Mouse (Mus musculus): ENCODE measurements at regions not wholly inside any gene's neighbourhood (a gene's known extent, or its start where the extent isn't known, plus 50 kb on each side); places are given as distances from the start of the nearest gene placed in this dataset.

DNA sequence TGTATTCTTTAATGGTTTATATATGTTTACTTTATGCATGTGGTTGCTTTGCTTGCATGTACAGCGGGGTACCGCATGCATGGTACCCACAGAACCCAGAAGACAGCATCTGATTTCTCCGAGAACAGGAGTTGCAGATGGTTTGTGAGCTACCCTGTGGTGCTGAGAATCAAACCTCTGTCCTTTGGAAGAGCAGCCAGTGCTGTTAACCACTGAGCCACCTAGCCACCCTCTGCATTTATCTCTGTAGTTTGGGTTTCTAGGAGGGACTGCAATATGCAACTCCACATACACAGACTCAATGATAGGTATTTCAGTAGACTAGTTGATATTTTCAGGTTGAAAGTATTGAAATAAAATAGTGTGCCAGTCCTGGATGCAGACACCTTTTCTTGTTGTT is 134.4 kb downstream of the Tex36 start:
- whole genome bisulfite sequencing (ENCODE audit: insufficient replicate concordance): 80% methylated on average over 3 of the region's 3 CpGs
- H3K4me1 ChIP-seq: no peaks in the 10 kb centered on the region
- H3K9ac ChIP-seq: no peak overlapping the region
- no peaks in the 10 kb centered on the region for H3K36me3 ChIP-seq
- ATAC-seq: no peak
- H3K9me3 ChIP-seq (replicated peaks): peaks cover 7% of the 10 kb centered on the region; the same call in 1 of the 2 replicates
- 0 out of 2 replicates have a peak, but pooled peaks cover 5% of the 10 kb centered on the region for H3K27me3 ChIP-seq (replicated peaks)
- H3K4me3 ChIP-seq: no peak overlapping the region
- no peak overlapping the region for H3K4me2 ChIP-seq
- no peak overlapping the region for H3K27ac ChIP-seq

- WGBS (ENCODE audit: insufficient replicate concordance): 64% methylated on average over 7 of the region's 7 CpGs
- Histone ChIP-seq H3K27ac (no peak overlapping the region), H3K4me2 (no peak overlapping the region), H3K27me3 (replicated peaks) (no peaks in the 10 kb centered on the region), H3K9ac (no peak overlapping the region), H3K4me3 (no peak overlapping the region), H3K36me3 (no peaks in the 10 kb centered on the region), H3K4me1 (no peaks in the 10 kb centered on the region), H3K9me3 (replicated peaks) (peaks cover 7% of the 10 kb centered on the region; the same call in 1 of the 2 replicates)
- no peak for ATAC-seq
Measured at GRCm38 (mm10) chr7:133459306-133459705, 142.7 kb downstream of the Tex36 start.

GRCm38 (mm10) chr7:133457436-133458324 is 144.3 kb downstream of the Tex36 start:
- no peak overlapping the region for H3K9ac ChIP-seq
- no peaks in the 10 kb centered on the region for H3K27me3 ChIP-seq (replicated peaks)
- H3K36me3 ChIP-seq: no peaks in the 10 kb centered on the region
- H3K27ac ChIP-seq: no peak overlapping the region
- H3K4me3 ChIP-seq: no peak overlapping the region
- ATAC-seq: no peak
- no peaks in the 10 kb centered on the region for H3K9me3 ChIP-seq (replicated peaks)
- H3K4me2 ChIP-seq: no peak overlapping the region
- no peaks in the 10 kb centered on the region for H3K4me1 ChIP-seq
- 49% methylated on average over 16 of the region's 16 CpGs for WGBS (ENCODE audit: insufficient replicate concordance)

DNA sequence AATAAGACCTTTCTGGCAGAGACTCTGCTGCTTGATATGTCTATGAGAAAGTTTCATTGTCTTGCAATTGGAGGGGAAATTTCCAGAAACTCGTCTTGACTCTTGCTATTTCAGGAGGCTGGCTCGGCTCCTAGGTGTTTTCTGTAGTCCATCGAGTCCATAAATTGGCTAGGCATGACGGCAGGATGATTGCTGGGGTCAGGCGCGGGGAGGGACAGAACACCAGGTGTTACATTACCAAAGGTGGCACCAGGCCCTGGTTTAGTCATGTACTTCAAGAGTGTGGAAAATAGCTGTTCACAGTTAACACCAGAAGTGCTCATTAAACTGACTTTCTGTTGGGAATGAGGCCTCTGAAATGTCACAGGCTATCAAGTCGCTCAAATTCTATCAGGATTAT is 151.7 kb downstream of the Tex36 start:
- H3K27ac ChIP-seq: no peak overlapping the region
- ATAC-seq: no peak
- no peaks in the 10 kb centered on the region for H3K27me3 ChIP-seq (replicated peaks)
- no peak overlapping the region for H3K9ac ChIP-seq
- H3K36me3 ChIP-seq: no peaks in the 10 kb centered on the region
- H3K4me3 ChIP-seq: no peak overlapping the region
- no peaks in the 10 kb centered on the region for H3K9me3 ChIP-seq (replicated peaks)
- 77% methylated on average over 7 of the region's 7 CpGs for WGBS (ENCODE audit: insufficient replicate concordance)
- no peak overlapping the region for H3K4me2 ChIP-seq
- H3K4me1 ChIP-seq: no peaks in the 10 kb centered on the region

DNA sequence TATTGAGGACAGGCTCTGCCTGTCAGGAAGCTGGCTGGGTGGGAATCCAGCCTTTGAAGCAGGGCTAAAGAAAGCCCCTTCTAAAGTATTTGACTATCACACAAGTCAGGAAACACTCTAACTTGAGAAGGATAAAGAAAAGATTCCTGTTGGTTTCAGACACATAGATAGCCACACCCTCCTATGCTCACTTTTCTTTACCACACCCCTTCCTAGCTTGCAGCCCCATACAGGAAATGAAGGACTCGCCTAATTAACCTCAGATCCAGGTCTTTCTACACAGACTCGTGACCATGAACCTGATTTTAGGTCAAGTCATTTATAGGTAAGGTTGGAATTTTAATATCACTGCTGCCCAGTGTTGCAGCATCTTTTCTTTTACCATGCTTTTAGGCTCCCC is 154.9 kb downstream of the Tex36 start:
- Histone ChIP-seq H3K4me1 (no peaks in the 10 kb centered on the region), H3K9me3 (replicated peaks) (no peaks in the 10 kb centered on the region), H3K27me3 (replicated peaks) (no peaks in the 10 kb centered on the region), H3K4me2 (no peak overlapping the region), H3K4me3 (no peak overlapping the region), H3K36me3 (no peaks in the 10 kb centered on the region), H3K9ac (no peak overlapping the region), H3K27ac (no peak overlapping the region)
- WGBS (ENCODE audit: insufficient replicate concordance): 17% methylated on average over 2 of the region's 2 CpGs
- ATAC-seq: no peak

DNA sequence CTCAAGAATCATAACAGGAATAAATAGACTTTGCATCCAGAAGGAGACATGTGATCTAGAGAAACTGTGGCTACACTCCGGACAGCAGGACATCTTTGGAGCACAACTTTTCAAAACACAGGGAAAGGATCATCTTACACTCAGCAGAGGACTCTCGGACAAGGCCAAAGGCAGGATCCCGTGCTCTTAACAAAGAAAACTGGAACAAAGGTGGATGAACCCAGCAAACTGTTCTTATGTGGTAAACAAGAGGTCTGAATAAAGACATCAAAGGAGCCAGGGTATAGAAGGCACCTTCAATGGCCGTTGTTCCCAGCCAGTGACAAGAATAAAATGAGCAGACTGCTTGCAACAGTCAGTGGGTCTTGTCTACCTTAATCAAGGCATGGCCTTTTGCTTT is 160.3 kb downstream of the Tex36 start:
- H3K4me1 ChIP-seq: no peaks in the 10 kb centered on the region
- no peak overlapping the region for H3K27ac ChIP-seq
- WGBS (ENCODE audit: insufficient replicate concordance): 52% methylated on average over 4 of the region's 4 CpGs
- H3K4me2 ChIP-seq: no peak overlapping the region
- no peak overlapping the region for H3K4me3 ChIP-seq
- no peak overlapping the region for H3K9ac ChIP-seq
- H3K9me3 ChIP-seq (replicated peaks): no peaks in the 10 kb centered on the region
- H3K27me3 ChIP-seq (replicated peaks): no peaks in the 10 kb centered on the region
- no peak for ATAC-seq
- no peaks in the 10 kb centered on the region for H3K36me3 ChIP-seq

DNA sequence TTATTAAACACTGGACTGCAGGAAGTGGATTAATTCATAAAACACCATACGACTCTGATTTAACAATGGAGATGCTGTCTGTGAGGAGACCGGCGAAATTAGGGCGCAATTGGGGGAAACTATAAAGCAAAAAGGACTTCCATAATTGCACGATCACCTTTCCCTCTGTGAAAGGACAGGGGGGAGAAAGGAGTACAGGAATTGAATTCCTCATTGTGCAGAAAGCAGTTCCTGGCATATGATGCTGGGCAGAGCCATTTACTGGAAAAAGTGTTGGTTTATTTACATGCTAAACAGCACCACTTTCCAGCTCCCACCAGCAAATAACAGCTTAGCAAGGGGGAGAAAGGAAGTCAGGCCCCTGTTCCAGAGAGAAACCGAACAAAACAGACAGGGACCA is 160.8 kb downstream of the Tex36 start:
- Histone ChIP-seq H3K27ac (no peak overlapping the region), H3K9ac (no peak overlapping the region), H3K4me3 (no peak overlapping the region), H3K9me3 (replicated peaks) (no peaks in the 10 kb centered on the region), H3K4me2 (no peak overlapping the region), H3K4me1 (no peaks in the 10 kb centered on the region), H3K36me3 (no peaks in the 10 kb centered on the region), H3K27me3 (replicated peaks) (no peaks in the 10 kb centered on the region)
- ATAC-seq: no peak
- 65% methylated on average over 6 of the region's 6 CpGs for WGBS (ENCODE audit: insufficient replicate concordance)

GRCm38 (mm10) chr7:133440711-133441110 is 161.2 kb downstream of the Tex36 start:
- no peak overlapping the region for H3K9ac ChIP-seq
- ATAC-seq: no peak
- no peak overlapping the region for H3K4me3 ChIP-seq
- no peaks in the 10 kb centered on the region for H3K36me3 ChIP-seq
- H3K27ac ChIP-seq: no peak overlapping the region
- WGBS (ENCODE audit: insufficient replicate concordance): 79% methylated on average over 12 of the region's 12 CpGs
- H3K4me2 ChIP-seq: no peak overlapping the region
- H3K27me3 ChIP-seq (replicated peaks): no peaks in the 10 kb centered on the region
- H3K4me1 ChIP-seq: no peaks in the 10 kb centered on the region
- H3K9me3 ChIP-seq (replicated peaks): no peaks in the 10 kb centered on the region

DNA sequence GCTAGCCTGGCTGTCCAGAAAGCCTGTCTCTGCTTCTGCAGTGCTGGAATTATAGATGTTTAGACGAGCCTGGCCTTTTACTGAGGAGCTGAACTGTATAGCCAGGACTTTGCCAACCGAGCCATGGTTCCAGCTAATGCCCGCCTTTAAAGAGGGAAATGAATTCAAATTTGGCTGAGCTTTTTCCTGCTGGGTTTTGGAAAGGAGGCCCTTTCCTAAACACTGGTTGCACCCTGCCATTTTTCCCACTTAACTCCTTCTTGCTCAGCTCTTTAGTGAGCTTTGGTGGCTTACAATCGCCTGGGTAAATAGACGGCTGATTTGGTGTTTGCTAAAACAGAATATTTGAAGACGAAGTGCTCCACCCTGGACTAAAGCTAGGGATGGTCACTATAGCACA is 161.9 kb downstream of the Tex36 start:
- no peaks in the 10 kb centered on the region for H3K9me3 ChIP-seq (replicated peaks)
- 57% methylated on average over 6 of the region's 6 CpGs for WGBS (ENCODE audit: insufficient replicate concordance)
- no peak overlapping the region for H3K4me2 ChIP-seq
- H3K27ac ChIP-seq: no peak overlapping the region
- H3K27me3 ChIP-seq (replicated peaks): no peaks in the 10 kb centered on the region
- no peak overlapping the region for H3K9ac ChIP-seq
- no peaks in the 10 kb centered on the region; the same call in 1 of the 2 replicates for H3K4me1 ChIP-seq
- no peaks in the 10 kb centered on the region for H3K36me3 ChIP-seq
- no peak overlapping the region for H3K4me3 ChIP-seq
- no peak for ATAC-seq

DNA sequence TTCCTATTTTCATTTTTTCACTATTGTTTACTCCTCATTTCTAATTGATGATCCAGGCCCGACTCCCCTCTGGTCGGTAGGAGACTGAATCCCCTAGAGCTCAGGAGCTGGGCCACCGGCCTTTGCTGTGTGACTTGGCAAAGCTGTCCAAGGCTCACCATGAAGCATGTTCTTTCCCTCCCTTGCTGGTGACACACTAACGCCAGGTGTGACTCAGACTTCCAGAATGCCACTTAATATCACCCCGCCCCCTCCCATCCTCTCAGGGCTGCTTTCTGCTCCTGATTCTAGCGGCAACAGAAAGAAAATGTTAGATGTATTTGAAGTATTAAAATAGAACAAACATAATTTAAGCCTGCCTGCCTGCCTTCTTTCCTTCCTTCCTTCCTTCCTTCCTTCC is 163.3 kb downstream of the Tex36 start:
- no peak for ATAC-seq
- 51% methylated on average over 6 of the region's 6 CpGs for WGBS (ENCODE audit: insufficient replicate concordance)
- Histone ChIP-seq H3K27me3 (replicated peaks) (no peaks in the 10 kb centered on the region), H3K27ac (no peak overlapping the region), H3K36me3 (no peaks in the 10 kb centered on the region), H3K4me3 (no peak overlapping the region), H3K9ac (no peak overlapping the region), H3K9me3 (replicated peaks) (no peaks in the 10 kb centered on the region), H3K4me1 (no peaks in the 10 kb centered on the region; the same call in 1 of the 2 replicates), H3K4me2 (no peak overlapping the region)

DNA sequence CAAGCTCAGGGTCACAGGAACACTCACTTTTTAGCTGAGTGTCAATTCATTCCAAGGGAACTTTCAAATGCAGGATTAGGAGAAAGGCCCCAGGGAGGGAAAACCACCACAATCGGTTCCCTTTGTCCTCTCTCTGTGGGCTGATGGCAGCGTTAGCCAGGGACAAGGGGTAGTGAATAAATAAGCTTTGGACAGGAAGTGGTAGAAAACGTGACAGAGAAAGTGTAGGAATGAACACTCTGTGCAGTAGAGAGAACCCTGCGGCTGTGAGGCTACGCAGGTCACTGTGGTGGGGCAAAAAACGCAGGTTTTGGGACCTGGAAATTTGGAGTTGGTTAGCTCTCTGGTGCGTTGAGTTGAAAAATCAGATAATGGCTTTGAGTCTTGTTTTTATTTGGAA is 164.1 kb downstream of the Tex36 start:
- Histone ChIP-seq H3K4me3 (no peak overlapping the region), H3K9ac (no peak overlapping the region), H3K4me1 (no peaks in the 10 kb centered on the region; the same call in 1 of the 2 replicates), H3K36me3 (no peaks in the 10 kb centered on the region), H3K27me3 (replicated peaks) (no peaks in the 10 kb centered on the region), H3K4me2 (no peak overlapping the region), H3K27ac (no peak overlapping the region), H3K9me3 (replicated peaks) (no peaks in the 10 kb centered on the region)
- WGBS (ENCODE audit: insufficient replicate concordance): 43% methylated on average over 7 of the region's 7 CpGs
- ATAC-seq: no peak

DNA sequence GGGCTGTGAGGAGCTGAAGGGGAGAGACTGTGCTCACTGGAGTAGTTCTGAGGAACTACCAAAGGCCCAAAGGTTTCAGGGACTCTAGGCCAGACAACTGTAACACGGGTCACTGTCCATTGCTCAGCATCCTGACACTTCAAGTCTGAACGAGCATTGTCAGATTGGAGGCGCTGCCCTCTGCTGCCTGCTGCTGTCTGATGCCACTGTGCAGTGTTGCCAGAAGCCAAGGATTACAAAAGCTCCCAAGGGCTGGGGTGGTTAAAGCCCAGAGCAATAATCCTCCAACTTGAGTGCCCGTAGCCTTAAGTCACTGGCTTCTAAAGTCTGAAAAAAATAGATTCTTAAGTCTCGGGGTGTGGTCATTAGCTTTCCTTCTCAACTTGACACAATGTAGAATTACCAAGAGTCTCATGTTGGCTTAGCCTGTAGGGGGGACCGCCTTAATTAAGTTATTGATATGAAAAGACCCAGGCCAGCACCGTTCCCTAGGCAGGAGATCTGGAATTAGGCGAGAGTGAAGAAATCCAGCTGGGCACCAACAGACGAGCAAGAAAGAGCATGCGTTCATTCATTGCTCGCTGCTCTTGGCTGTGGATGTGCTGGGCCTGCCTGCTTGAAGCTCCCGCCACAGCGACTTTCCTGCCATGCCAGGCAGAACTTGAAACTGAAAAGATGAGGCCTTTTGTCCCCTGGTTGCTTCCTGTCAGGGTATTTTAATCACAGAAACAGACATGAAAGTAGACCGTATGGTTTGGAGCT is 166.2 kb downstream of the Tex36 start:
- Histone ChIP-seq H3K4me1 (no peaks in the 10 kb centered on the region; the same call in 1 of the 2 replicates), H3K36me3 (no peaks in the 10 kb centered on the region), H3K9me3 (replicated peaks) (no peaks in the 10 kb centered on the region), H3K4me3 (no peak overlapping the region), H3K27ac (no peak overlapping the region), H3K4me2 (no peak overlapping the region), H3K27me3 (replicated peaks) (no peaks in the 10 kb centered on the region), H3K9ac (no peak overlapping the region)
- WGBS (ENCODE audit: insufficient replicate concordance): 69% methylated on average over 14 of the region's 14 CpGs
- ATAC-seq: no peak

All from liver, embryonic 12.5 days (tissue).